Mouse (Mus musculus): Measurements from ENCODE around the gene Senp1.

GRCm38 (mm10) chr15:97992027-97992711 lies 101.4 kb downstream of the Senp1 start:
- TF ChIP-seq CTCF (IDR thresholded peaks at IDR 0.05; ENCODE audit: borderline replicate concordance, insufficient read depth, low read depth, low read length), result 0 out of 2 replicates have a peak, but pooled peaks have one; percentile 1
- no peak for TF ChIP-seq POLR2A (IDR thresholded peaks at IDR 0.05; ENCODE audit: borderline replicate concordance, insufficient read depth, low read length)
